In genomic region chrX:142966008-142966966, GRCm38 (mm10) we compare ENCODE assay signal across 8 mouse cellular contexts. TPM values are rescaled to one million over a fixed set of nuclear protein-coding genes. Genes with fewer than 3 reads are reported as not detected.
A peak's percentile ranks its signal among the peaks of the same experiment; 100 is the strongest.
DNase-seq lines count a peak whose midpoint lies in the region; ATAC-seq and TF ChIP-seq lines count a peak whose summit lies in the region.

Gene Ammecr1 (minus strand): TSS chrX:142966728.

- H3K9ac ChIP-seq in forebrain, embryonic 14.5 days (ENCODE audit: low read length): peak within 1 kb of the TSS; percentile 75
- peak within 1 kb of the TSS; percentile 68 for H3K9ac ChIP-seq in lung, embryonic 14.5 days

- TF ChIP-seq POLR2A in olfactory bulb, adult 2 months (IDR thresholded peaks at IDR 0.05; ENCODE audit: insufficient read depth, low read depth, low read length): peak; percentile 63
- TF ChIP-seq POLR2A in thymus, adult 2 months (IDR thresholded peaks at IDR 0.05; ENCODE audit: control insufficient read depth, extremely low read depth, insufficient read depth, low read length, poor library complexity): peak; percentile 81

- WGBS in forebrain, embryonic 14.5 days: 23% methylated on average over 67 of the region's 112 CpGs
- 16% methylated on average over 65 of the region's 112 CpGs for WGBS in lung, embryonic 14.5 days
- 29% methylated on average over 84 of the region's 112 CpGs for WGBS in olfactory bulb, adult 2 months
- WGBS in thymus, adult 2 months: 1% methylated on average over 75 of the region's 112 CpGs

- peak within 1 kb of the TSS; percentile 58 for H3K4me2 ChIP-seq in forebrain, embryonic 14.5 days (ENCODE audit: low read length)
- H3K4me2 ChIP-seq in lung, embryonic 14.5 days: peak within 1 kb of the TSS; percentile 62

- intact Hi-C loops in heart, postnatal 14 days (cut with DNase I): loop anchor here (1.0 to 5.0 kb wide), 2 partner anchors 85 to 139 kb away; no protein-coding TSS in a partner anchor

- H3K4me1 ChIP-seq in G1E (ENCODE audit: insufficient read depth, low read depth, low read length): peaks cover 2% of the 10 kb centered on the region; the same call in 1 of the 2 replicates
- no peaks in the 10 kb centered on the region for H3K4me1 ChIP-seq in forebrain, embryonic 14.5 days (ENCODE audit: control insufficient read depth, insufficient read depth, low read length)
- H3K4me1 ChIP-seq in lung, embryonic 14.5 days (ENCODE audit: insufficient read depth): no peaks in the 10 kb centered on the region
- no peaks in the 10 kb centered on the region for H3K4me1 ChIP-seq in olfactory bulb, adult 2 months (ENCODE audit: control insufficient read depth, insufficient read depth, low read length)
- H3K4me1 ChIP-seq in thymus, adult 2 months (replicated peaks; ENCODE audit: control insufficient read depth, insufficient read depth, low read length): no peaks in the 10 kb centered on the region

- H3K36me3 ChIP-seq in G1E (replicated peaks): peaks cover 5% of the 10 kb centered on the region
- no peaks in the 10 kb centered on the region for H3K36me3 ChIP-seq in forebrain, embryonic 14.5 days (ENCODE audit: control insufficient read depth, insufficient read depth, low read length)
- H3K36me3 ChIP-seq in lung, embryonic 14.5 days (ENCODE audit: insufficient read depth): no peaks in the 10 kb centered on the region
- no peaks in the 10 kb centered on the region for H3K36me3 ChIP-seq in thymus, adult 2 months (ENCODE audit: control insufficient read depth, insufficient read depth, low read length)

- ATAC-seq in G1E (ENCODE audit: extremely low read depth, insufficient number of reproducible peaks, low FRiP score, poor library complexity, severe bottlenecking): peak; percentile 66
- ATAC-seq in forebrain, embryonic 14.5 days: peak; percentile 95
- ATAC-seq in lung, embryonic 14.5 days (ENCODE audit: insufficient read depth): peak; percentile 93

- H3K27ac ChIP-seq in forebrain, embryonic 14.5 days (ENCODE audit: low read depth, low read length): peak within 1 kb of the TSS; percentile 92
- H3K27ac ChIP-seq in layer of hippocampus, adult 2 months: peak within 1 kb of the TSS; percentile 89
- peak within 1 kb of the TSS; percentile 90 for H3K27ac ChIP-seq in lung, embryonic 14.5 days (ENCODE audit: low read depth)
- H3K27ac ChIP-seq in olfactory bulb, adult 2 months (ENCODE audit: insufficient read depth, low read depth, low read length): peak within 1 kb of the TSS; percentile 93
- no peak within 1 kb of the TSS for H3K27ac ChIP-seq in thymus, adult 2 months (ENCODE audit: control insufficient read depth, insufficient read depth, low read length)

- no peak for TF ChIP-seq CTCF in G1E (IDR thresholded peaks at IDR 0.05; ENCODE audit: low read depth, low read length)
- no peak for TF ChIP-seq CTCF in layer of hippocampus, adult 2 months (conservative IDR thresholded peaks at IDR 0.05)
- no peak for TF ChIP-seq CTCF in lung, embryonic 14.5 days (IDR thresholded peaks at IDR 0.05; ENCODE audit: low read depth)
- no peak for TF ChIP-seq CTCF in olfactory bulb, adult 2 months (IDR thresholded peaks at IDR 0.05; ENCODE audit: insufficient read depth, low read depth, low read length)
- TF ChIP-seq CTCF in thymus, adult 2 months (IDR thresholded peaks at IDR 0.05; ENCODE audit: borderline replicate concordance, control insufficient read depth, extremely low read depth, insufficient read depth, low read length, poor library complexity): no peak

- DNase-seq in G1E (ENCODE audit: low spot score): peak; percentile 71
- peak; percentile 72 for DNase-seq in cerebellum, adult 11 months
- peak; percentile 85 for DNase-seq in forebrain, embryonic 14.5 days (ENCODE audit: low spot score)
- DNase-seq in heart, postnatal 14 days: peak; percentile 77 to 84
- peak; percentile 55 to 65 for DNase-seq in layer of hippocampus, adult 2 months (ENCODE audit: low spot score in 2 of 2)
- DNase-seq in lung, embryonic 14.5 days: peak; percentile 87
- peak; percentile 69 for DNase-seq in thymus, adult 2 months

- H3K27me3 ChIP-seq in G1E (ENCODE audit: insufficient read depth, low read length): no peaks in the 10 kb centered on the region
- H3K27me3 ChIP-seq in forebrain, embryonic 14.5 days (replicated peaks; ENCODE audit: control insufficient read depth, insufficient read depth, low read length): no peaks in the 10 kb centered on the region
- H3K27me3 ChIP-seq in lung, embryonic 14.5 days (ENCODE audit: insufficient read depth, low read length): peaks cover 5% of the 10 kb centered on the region; the same call in 1 of the 2 replicates
- no peaks in the 10 kb centered on the region for H3K27me3 ChIP-seq in thymus, adult 2 months (ENCODE audit: control insufficient read depth, insufficient read depth, low read length)

- peak within 1 kb of the TSS; percentile 81 for H3K4me3 ChIP-seq in G1E (ENCODE audit: low read depth, low read length)
- H3K4me3 ChIP-seq in forebrain, embryonic 14.5 days (ENCODE audit: low read depth, low read length): peak within 1 kb of the TSS; percentile 55
- H3K4me3 ChIP-seq in layer of hippocampus, adult 2 months: peak within 1 kb of the TSS; percentile 71
- H3K4me3 ChIP-seq in lung, embryonic 14.5 days (ENCODE audit: low read depth, low read length): peak within 1 kb of the TSS; percentile 61
- H3K4me3 ChIP-seq in olfactory bulb, adult 2 months (ENCODE audit: insufficient read depth, low read depth, low read length): peak within 1 kb of the TSS; percentile 97
- peak within 1 kb of the TSS; percentile 96 for H3K4me3 ChIP-seq in thymus, adult 2 months (ENCODE audit: control insufficient read depth, insufficient read depth, low read length)

- H3K9me3 ChIP-seq in G1E (replicated peaks): no peaks in the 10 kb centered on the region
- no peaks in the 10 kb centered on the region for H3K9me3 ChIP-seq in forebrain, embryonic 14.5 days (replicated peaks; ENCODE audit: control insufficient read depth, low read length)
- no peaks in the 10 kb centered on the region for H3K9me3 ChIP-seq in lung, embryonic 14.5 days (ENCODE audit: low read depth, low read length)

RNA-seq across cellular contexts. Expression of gene Ammecr1, which starts in this region (rescaled TPM):
- 37.4 and 44.8 TPM in 2 replicates for total RNA-seq in G1E (2014; fragmentation: Nextera tagmentation)
- 6.6 and 7.9 TPM in 2 replicates for total RNA-seq in G1E (2017)
- 6.2 and 6.4 TPM in 2 replicates for polyA plus RNA-seq in G1E (2012)
- polyA plus RNA-seq in forebrain, embryonic 14.5 days (2014; fragmentation: Nextera tagmentation; extraction: Ambion mirVana): 4.0 and 5.3 TPM in 2 replicates
- total RNA-seq in heart, postnatal 14 days (2021): 10 to 100 TPM; 36.2 to 40.6 TPM
- total RNA-seq in layer of hippocampus, adult 2 months (2021): 1 to 10 TPM; 1.6 to 1.9 TPM
- polyA plus RNA-seq in lung, embryonic 14.5 days (2014; fragmentation: Nextera tagmentation; extraction: Ambion mirVana): 16.4 and 17.5 TPM in 2 replicates
- not detected in 2 replicates for polyA plus RNA-seq in olfactory bulb, adult 2 months (2012; ENCODE audit: insufficient read depth, insufficient read length, low replicate concordance, missing spikeins)
- polyA plus RNA-seq in thymus, adult 2 months (2012; rRNA removed): 2.4 and 3.3 TPM in 2 replicates
